Mouse (Mus musculus) lung, embryonic 14.5 days (tissue): ENCODE measurements around the gene Tmc6. TPM values are rescaled to one million over a fixed set of nuclear protein-coding genes. Genes with fewer than 3 reads are reported as not detected.

Experiments
- ATAC-seq: fragments of 200-750 bp; cut with Nextera tagmentation; 2 replicates; pipeline ENCODE4 v1.8.0; 2017; ENCODE audit warnings: mild to moderate bottlenecking, moderate TSS enrichment, moderate library complexity; ENCODE audit not compliant: insufficient read depth
- DNase-seq: peaks from one replicate; pipeline ENCODE4 v3.0.0-alpha.2; 2015
- H3K27ac ChIP-seq: fragments of 300-500 bp; sonication (generic); 2 replicates; pipeline ENCODE4 v1.5.1; 2014; ENCODE audit warnings: low read depth, mild to moderate bottlenecking, moderate library complexity
- H3K27me3 ChIP-seq: fragments of 300-500 bp; sonication (generic); 2 replicates; pipeline ENCODE4 v1.6.1; 2014; ENCODE audit warnings: low read length, control low read depth; ENCODE audit not compliant: insufficient read depth
- H3K36me3 ChIP-seq: fragments of 300-500 bp; sonication (generic); 2 replicates; pipeline ENCODE4 v1.6.1; 2014; ENCODE audit warnings: control low read depth; ENCODE audit not compliant: insufficient read depth
- H3K4me1 ChIP-seq: fragments of 300-500 bp; sonication (generic); 2 replicates; pipeline ENCODE4 v1.6.1; 2014; ENCODE audit warnings: antibody characterized with exemption, control low read depth; ENCODE audit not compliant: insufficient read depth
- H3K4me2 ChIP-seq: fragments of 300-500 bp; sonication (generic); 2 replicates; pipeline ENCODE4 v1.6.1; 2014; ENCODE audit warnings: mild to moderate bottlenecking
- H3K4me3 ChIP-seq: fragments of 300-500 bp; sonication (generic); 2 replicates; pipeline ENCODE4 v1.5.1; 2014; ENCODE audit warnings: low read depth, low read length
- H3K9ac ChIP-seq: fragments of 300-500 bp; sonication (generic); 2 replicates; pipeline ENCODE4 v1.6.1; 2014
- H3K9me3 ChIP-seq: fragments of 300-500 bp; sonication (generic); 2 replicates; pipeline ENCODE4 v1.6.1; 2016; ENCODE audit warnings: low read depth, low read length, control low read depth
- CTCF ChIP-seq: IDR thresholded peaks from 2 replicates; pipeline ENCODE4 v1.5.1; 2016; ENCODE audit warnings: antibody characterized with exemption, low read depth
- WGBS: fragments of 180-500 bp; shearing (Covaris S2); extraction: QIAGEN DNeasy Blood & Tissue Kit; methylation state at CpG from one replicate; pipeline ENCODE4 v1.1.7; 2014; 5-methylcytosine and 5-hydroxymethylcytosine counted together
- polyA plus RNA-seq: library from polyadenylated mRNA; unstranded; fragments of >200 nt; fragmentation: Nextera tagmentation; extraction: Ambion mirVana; gene quantifications from 2 replicates; pipeline ENCODE4 v1.2.1, GENCODE M21; 2014

The Tmc6 gene
- polyA plus RNA-seq, 1 experiment from 2014 or later = 18.6 TPM

DNA sequence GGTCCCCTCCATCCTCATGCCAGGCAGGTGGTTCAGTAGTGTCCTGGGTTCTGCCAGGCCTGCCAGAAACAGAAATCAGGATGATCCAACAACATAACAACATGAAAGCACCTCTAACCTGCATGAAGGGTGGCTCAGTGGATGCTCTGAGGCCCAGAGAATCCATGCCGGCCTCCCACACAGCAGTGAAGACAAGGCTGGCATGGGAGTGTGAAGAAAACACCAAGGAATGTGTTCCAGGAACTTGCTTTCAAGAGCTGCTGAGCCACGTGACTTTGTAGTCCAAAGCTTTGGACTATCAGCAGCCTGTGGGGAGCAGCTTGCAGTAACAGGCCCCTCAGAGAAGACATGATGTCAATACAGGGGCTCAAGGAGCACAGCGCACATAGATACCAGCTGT is 15.7 kb downstream of the Tmc6 start:
- peaks cover 34% of the 10 kb centered on the region for H3K36me3 ChIP-seq
- no peak overlapping the region for H3K27ac ChIP-seq
- H3K9ac ChIP-seq = no peak overlapping the region
- ATAC-seq = no peak
- no peak overlapping the region for H3K4me3 ChIP-seq
- H3K4me2 ChIP-seq = no peak overlapping the region
- no peaks in the 10 kb centered on the region for H3K4me1 ChIP-seq
- DNase-seq = no peak
- H3K27me3 ChIP-seq = no peaks in the 10 kb centered on the region
- 82% methylated on average over 3 of the region's 3 CpGs for WGBS
- no peaks in the 10 kb centered on the region for H3K9me3 ChIP-seq
- TF ChIP-seq CTCF = no peak

DNA sequence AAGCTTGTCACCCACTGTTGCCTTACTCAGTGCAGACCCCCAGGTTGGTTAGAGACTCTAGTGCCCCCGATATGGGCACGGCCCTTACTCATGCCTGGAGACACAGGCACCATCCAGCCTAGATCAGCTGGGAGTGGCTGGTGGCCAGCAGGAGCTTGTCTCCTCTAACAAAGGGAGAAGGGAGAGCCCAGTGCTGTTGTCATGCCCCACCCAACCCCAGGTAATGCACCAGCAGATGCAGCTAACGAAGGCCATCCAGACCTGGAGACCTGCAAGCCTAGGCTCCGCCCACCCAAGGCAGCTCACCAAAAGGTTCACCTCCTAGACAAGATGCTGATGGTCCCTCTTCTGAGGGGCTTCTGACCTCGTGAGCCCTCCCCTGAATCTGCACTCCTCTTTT is 16.6 kb downstream of the Tmc6 start:
- DNase-seq = no peak
- WGBS = 81% methylated on average over 5 of the region's 5 CpGs
- Histone ChIP-seq H3K4me3 (no peak overlapping the region), H3K27ac (no peak overlapping the region), H3K9me3 (no peaks in the 10 kb centered on the region), H3K9ac (no peak overlapping the region), H3K4me1 (no peaks in the 10 kb centered on the region), H3K4me2 (no peak overlapping the region), H3K36me3 (peaks cover 41% of the 10 kb centered on the region), H3K27me3 (no peaks in the 10 kb centered on the region)
- no peak for ATAC-seq
- no peak for TF ChIP-seq CTCF

GRCm38 (mm10) chr11:117764319-117764718 is 17.7 kb downstream of the Tmc6 start:
- ATAC-seq (no peak), DNase-seq (no peak)
- Histone ChIP-seq H3K4me1 (no peaks in the 10 kb centered on the region), H3K9ac (no peak overlapping the region), H3K4me2 (no peak overlapping the region), H3K27ac (no peak overlapping the region), H3K4me3 (no peak overlapping the region), H3K27me3 (no peaks in the 10 kb centered on the region), H3K9me3 (no peaks in the 10 kb centered on the region), H3K36me3 (peaks cover 52% of the 10 kb centered on the region)
- TF ChIP-seq CTCF = no peak
- WGBS = 82% methylated on average over 9 of the region's 9 CpGs

DNA sequence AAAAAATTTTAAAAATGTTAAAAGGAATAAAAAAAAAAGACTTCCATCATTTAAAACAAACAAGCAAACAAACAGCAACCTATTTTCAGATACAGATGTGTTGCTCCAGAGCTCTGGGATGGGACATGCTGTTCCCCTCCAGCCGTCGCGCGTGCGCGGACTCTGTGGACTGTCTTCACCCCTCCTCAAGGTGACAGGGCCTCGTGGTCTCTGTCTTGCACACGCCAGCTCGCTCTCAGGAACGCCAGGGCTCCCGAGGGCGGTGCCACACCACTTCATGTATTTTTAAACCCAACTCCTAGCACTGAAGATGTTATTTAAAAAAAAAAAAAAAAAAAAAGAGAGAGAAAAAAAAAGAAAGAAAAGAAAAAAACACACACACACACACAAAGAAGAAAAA is 19.8 kb downstream of the Tmc6 start:
- ATAC-seq = no peak
- no peak overlapping the region for H3K4me2 ChIP-seq
- no peaks in the 10 kb centered on the region for H3K4me1 ChIP-seq
- DNase-seq = no peak
- H3K27ac ChIP-seq = no peak overlapping the region
- H3K4me3 ChIP-seq = no peak overlapping the region
- no peaks in the 10 kb centered on the region for H3K9me3 ChIP-seq
- no peak overlapping the region for H3K9ac ChIP-seq
- no peaks in the 10 kb centered on the region for H3K27me3 ChIP-seq
- WGBS = 79% methylated on average over 12 of the region's 12 CpGs
- TF ChIP-seq CTCF = no peak
- H3K36me3 ChIP-seq = peaks cover 72% of the 10 kb centered on the region

GRCm38 (mm10) chr11:117761801-117762200 is 20.2 kb downstream of the Tmc6 start:
- Histone ChIP-seq H3K27me3 (no peaks in the 10 kb centered on the region), H3K36me3 (peaks cover 77% of the 10 kb centered on the region), H3K9ac (no peak overlapping the region), H3K9me3 (no peaks in the 10 kb centered on the region), H3K4me2 (no peak overlapping the region), H3K4me1 (no peaks in the 10 kb centered on the region), H3K4me3 (no peak overlapping the region), H3K27ac (no peak overlapping the region)
- ATAC-seq = no peak
- WGBS = 80% methylated on average over 13 of the region's 13 CpGs
- DNase-seq = no peak
- TF ChIP-seq CTCF = no peak

- H3K9ac ChIP-seq = no peak overlapping the region
- no peaks in the 10 kb centered on the region for H3K4me1 ChIP-seq
- TF ChIP-seq CTCF = no peak
- H3K9me3 ChIP-seq = no peaks in the 10 kb centered on the region
- DNase-seq (no peak), ATAC-seq (no peak)
- H3K27me3 ChIP-seq = no peaks in the 10 kb centered on the region
- H3K27ac ChIP-seq = no peak overlapping the region
- H3K4me3 ChIP-seq = no peak overlapping the region
- peaks cover 87% of the 10 kb centered on the region for H3K36me3 ChIP-seq
- no peak overlapping the region for H3K4me2 ChIP-seq
- WGBS = 87% methylated on average over 26 of the region's 26 CpGs
Observed at GRCm38 (mm10) chr11:117760374-117761119, 21.5 kb downstream of the Tmc6 start.

- ATAC-seq = no peak
- WGBS = 81% methylated on average over 10 of the region's 10 CpGs
- Histone ChIP-seq H3K4me2 (no peak overlapping the region), H3K27ac (no peak overlapping the region), H3K9ac (no peak overlapping the region), H3K4me3 (no peak overlapping the region), H3K4me1 (no peaks in the 10 kb centered on the region), H3K27me3 (no peaks in the 10 kb centered on the region), H3K9me3 (no peaks in the 10 kb centered on the region), H3K36me3 (peaks cover 89% of the 10 kb centered on the region)
- DNase-seq = no peak
- TF ChIP-seq CTCF = no peak
Observed at GRCm38 (mm10) chr11:117759267-117759666, 22.7 kb downstream of the Tmc6 start.
